Comparison of ENCODE assay signal across 25 mouse cellular contexts in the genomic region with DNA sequence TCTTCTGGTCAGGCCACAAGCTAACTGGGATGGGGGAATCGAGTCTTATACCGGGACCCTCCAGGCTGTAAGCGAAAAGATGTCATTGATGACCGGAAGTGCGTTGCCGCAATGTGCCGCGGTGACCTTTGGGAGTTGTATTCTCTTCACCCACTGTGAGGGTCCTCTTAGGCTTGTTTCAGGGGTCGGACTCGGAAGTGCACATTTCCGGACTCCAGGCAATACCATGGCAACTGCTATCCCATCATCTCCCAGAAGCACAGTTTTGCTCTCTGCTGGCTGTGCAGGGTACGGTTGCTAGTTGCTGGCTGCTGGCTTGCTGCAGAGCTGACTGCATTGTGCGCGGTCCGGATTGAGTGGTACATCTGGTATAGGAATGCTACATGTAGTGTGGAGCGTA. TPM values are rescaled to one million over a fixed set of nuclear protein-coding genes. Genes with fewer than 3 reads are reported as not detected.
"Had no signal": no experiment of that assay in that cellular context is flagged by ENCODE, and none has a peak within 500 bp of the region (broad histone marks: within the 10 kb centered on the region; RNA-seq: fewer than 3 reads in every experiment).

No protein-coding gene starts in this region.

- H3K4me1 ChIP-seq: limb, embryonic 10.5 days; limb, embryonic 13.5 days; liver, embryonic 15.5 days; lung, embryonic 15.5 days had no signal

- H3K9ac ChIP-seq: limb, embryonic 13.5 days; liver, embryonic 12.5 days; liver, embryonic 15.5 days; lung, embryonic 15.5 days had no signal

- H3K27ac ChIP-seq: kidney, postnatal 0 days; layer of hippocampus, adult 2 months; limb, embryonic 10.5 days; limb, embryonic 13.5 days; liver, embryonic 12.5 days; liver, embryonic 15.5 days; lung, embryonic 15.5 days had no signal

- ATAC-seq: intestine, postnatal 0 days; liver, embryonic 12.5 days had no signal

- H3K36me3 ChIP-seq: limb, embryonic 10.5 days; limb, embryonic 13.5 days; liver, embryonic 12.5 days; liver, embryonic 15.5 days; lung, embryonic 15.5 days had no signal

- H3K9me3 ChIP-seq: limb, embryonic 10.5 days; liver, embryonic 12.5 days; liver, embryonic 15.5 days; lung, embryonic 15.5 days had no signal

- H3K4me2 ChIP-seq: limb, embryonic 13.5 days; liver, embryonic 12.5 days; liver, embryonic 15.5 days; lung, embryonic 15.5 days had no signal

- H3K4me3 ChIP-seq: layer of hippocampus, adult 2 months; limb, embryonic 10.5 days; limb, embryonic 13.5 days; liver, embryonic 12.5 days; liver, embryonic 15.5 days; lung, embryonic 15.5 days had no signal

- H3K27me3 ChIP-seq: limb, embryonic 13.5 days; lung, embryonic 15.5 days had no signal

- DNase-seq: kidney, adult 2 months; kidney, postnatal 25 days; layer of hippocampus, adult 9-11 months; liver; lung, adult 18-20 months; lung, postnatal 10 days; lung, postnatal 4 days; thymus, postnatal 25 days had no signal

RNA-seq across cellular contexts. Expression of a gene that starts 18.3 kb away (rescaled TPM):
- polyA plus RNA-seq: kidney, adult 2 months; kidney, postnatal 0 days; large intestine, adult 2 months; liver, embryonic 12.5 days; liver, embryonic 15.5 days; lung, embryonic 15.5 days; midbrain, postnatal 0 days; neural tube, embryonic 11.5 days; small intestine, adult 2 months; spleen, adult 2 months; stomach, embryonic 16.5 days; urinary bladder, adult 2 months had no signal

RNA-seq across cellular contexts. Expression of a gene that starts 51.7 kb away (rescaled TPM):
- polyA plus RNA-seq: intestine, postnatal 0 days; kidney, adult 2 months; kidney, embryonic 14.5 days; kidney, postnatal 0 days; large intestine, adult 2 months; limb, embryonic 10.5 days; limb, embryonic 13.5 days; liver, embryonic 12.5 days; liver, embryonic 15.5 days; lung, embryonic 15.5 days; midbrain, postnatal 0 days; neural tube, embryonic 11.5 days; neural tube, embryonic 14.5 days; small intestine, adult 2 months; spleen, adult 2 months; stomach, embryonic 16.5 days; urinary bladder, adult 2 months had no signal
